Mouse (Mus musculus): ENCODE data around the gene Samm50.

Samm50 gene

DNA sequence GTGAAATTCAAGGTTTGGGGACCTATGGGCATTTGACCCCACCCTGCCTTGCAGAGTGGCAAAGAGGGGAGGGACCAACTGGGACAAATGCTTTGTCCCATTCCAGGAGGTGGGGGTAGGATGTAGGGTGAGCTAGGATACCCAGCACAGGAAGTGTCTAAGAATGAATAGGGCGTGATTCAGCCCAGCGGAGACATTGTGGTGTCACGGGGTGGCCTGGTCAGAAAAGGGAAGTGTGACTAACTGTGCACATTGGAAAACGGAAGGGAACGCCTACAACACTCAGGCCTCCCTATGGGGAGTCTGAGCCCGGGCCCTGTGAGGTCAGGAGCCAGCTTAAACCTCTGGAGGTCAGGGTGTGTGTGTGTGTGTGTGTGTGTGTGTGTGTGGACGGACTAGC lies 43.6 kb downstream of the Samm50 start:
- DNase-seq (ENCODE audit: low spot score in 2 of 2) = no peak

DNA sequence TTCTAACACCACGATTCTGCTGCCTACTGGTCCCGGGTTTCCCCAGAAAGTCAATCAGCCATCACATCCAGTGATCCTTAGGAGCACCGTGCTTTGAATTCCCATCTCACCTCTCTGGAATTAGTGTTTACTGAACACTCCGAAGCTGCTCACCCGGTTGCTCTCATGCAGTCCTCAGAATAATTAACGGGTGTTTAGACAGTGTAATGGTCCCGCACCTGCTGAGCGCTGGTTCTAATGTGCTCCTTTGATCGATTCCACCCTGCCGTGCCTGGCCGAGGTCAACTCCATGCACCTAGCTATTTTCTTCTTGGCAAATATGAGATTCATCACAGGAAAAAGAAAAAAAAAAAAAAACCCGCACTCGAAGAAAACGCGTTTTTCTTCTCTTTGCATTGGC lies 46.5 kb downstream of the Samm50 start:
- no peak for DNase-seq (ENCODE audit: low spot score in 2 of 2)

DNA sequence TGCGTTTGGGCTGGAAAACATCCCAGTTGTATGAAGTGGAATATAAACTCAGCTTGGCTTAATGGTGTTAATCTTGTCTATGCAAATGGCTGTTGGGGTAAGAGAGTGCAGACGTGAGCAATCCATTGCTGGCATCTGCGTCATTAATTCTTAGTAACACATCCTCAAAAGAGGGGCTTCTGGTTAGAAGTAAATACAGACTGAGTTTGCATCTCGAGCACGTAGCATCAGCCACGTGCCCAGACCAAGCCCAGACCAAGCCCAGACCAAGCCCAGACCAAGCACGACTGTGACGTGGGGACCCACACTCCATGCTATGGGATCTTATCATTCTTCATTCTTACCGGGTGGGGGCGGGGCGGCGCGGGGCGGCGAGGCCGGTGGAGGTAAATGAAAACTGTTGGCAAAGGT lies 47.0 kb downstream of the Samm50 start:
- DNase-seq (ENCODE audit: low spot score in 2 of 2) = no peak

GRCm38 (mm10) chr15:84241520-84241919 lies 49.5 kb downstream of the Samm50 start:
- DNase-seq (ENCODE audit: low spot score in 2 of 2) = no peak

DNA sequence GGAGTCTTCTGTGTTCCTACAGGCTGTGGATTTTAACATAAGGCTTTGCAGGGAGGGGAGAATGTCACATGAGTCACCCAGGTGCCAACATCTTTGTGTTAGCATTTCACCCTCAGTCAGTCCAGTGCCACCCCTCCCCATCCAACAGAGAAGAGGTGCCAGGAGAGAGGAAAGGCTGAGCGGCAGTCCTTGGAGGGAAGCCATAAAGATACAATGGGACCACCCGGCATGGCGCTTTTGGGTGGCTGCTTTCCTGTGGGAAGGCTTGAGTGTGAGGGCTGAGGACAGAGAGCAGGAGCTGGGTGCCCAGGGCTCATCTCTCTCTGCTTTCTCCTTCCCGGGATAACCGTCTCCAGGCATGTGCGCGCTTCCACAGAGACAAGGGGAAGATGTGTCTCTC lies 53.1 kb downstream of the Samm50 start:
- DNase-seq (ENCODE audit: low spot score in 2 of 2) = peak; percentile 54 to 58

- no peak for DNase-seq (ENCODE audit: low spot score in 2 of 2)
Observed at GRCm38 (mm10) chr15:84246195-84246594, 54.2 kb downstream of the Samm50 start.

DNA sequence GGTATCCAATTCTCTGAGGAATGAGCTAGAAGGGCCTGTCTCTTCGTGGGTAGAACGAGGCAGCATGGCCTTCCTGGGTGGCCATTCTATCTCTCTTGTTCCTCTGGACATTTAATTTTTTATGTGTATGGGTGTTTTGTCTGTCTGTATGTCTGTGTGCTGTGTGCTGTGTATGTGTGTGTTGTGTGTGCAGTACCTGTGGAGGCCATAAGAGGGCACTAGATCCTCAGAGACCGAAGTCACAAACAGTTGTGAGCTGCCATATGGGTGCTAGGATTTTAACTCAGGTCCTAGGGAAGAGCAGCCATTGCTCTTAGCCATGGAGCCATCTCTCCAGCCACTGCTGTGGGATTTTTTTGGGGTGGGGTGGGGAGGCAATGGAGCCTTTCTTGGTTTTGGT lies 55.3 kb downstream of the Samm50 start:
- no peak for DNase-seq (ENCODE audit: low spot score in 2 of 2)

- DNase-seq (ENCODE audit: low spot score in 2 of 2) = peak in 1 of 2 experiments; percentile 56
Observed at GRCm38 (mm10) chr15:84251227-84251626, 59.2 kb downstream of the Samm50 start.

- no peak for DNase-seq (ENCODE audit: low spot score in 2 of 2)
Observed at GRCm38 (mm10) chr15:84252645-84253044, 60.6 kb downstream of the Samm50 start.

- no peak for DNase-seq (ENCODE audit: low spot score in 2 of 2)
Observed at GRCm38 (mm10) chr15:84253757-84254156, 61.7 kb downstream of the Samm50 start.

- no peak for DNase-seq (ENCODE audit: low spot score in 2 of 2)
Observed at GRCm38 (mm10) chr15:84254387-84254786, 62.3 kb downstream of the Samm50 start.

DNA sequence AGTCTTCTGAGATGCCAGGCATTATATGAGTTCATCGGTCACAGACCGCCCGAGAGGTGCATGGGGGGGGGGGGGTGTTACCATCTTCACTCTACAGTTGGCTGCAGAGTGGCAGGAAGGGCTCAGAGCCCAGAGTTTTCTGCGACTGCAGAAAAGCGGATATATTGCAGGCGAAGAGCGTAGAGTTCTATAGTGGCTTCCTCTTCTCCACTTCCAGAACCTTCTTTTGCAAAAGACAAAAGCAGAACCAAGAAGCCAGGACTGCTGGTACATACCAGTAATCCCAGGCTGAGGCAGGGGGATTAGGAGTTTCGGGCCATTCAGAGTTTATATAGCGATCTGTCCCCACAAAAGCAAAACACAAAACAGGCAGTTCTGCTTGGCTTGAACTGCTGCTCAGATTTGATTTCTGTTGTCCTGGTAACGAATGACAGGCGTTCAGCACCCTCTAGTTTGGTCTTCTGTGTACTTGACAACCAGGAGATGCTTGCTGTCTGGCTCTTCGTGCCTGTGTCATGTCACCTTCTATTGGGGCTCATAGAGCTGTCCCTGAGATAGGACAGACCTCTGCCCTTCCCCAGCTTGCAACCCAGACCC lies 64.3 kb downstream of the Samm50 start:
- DNase-seq (ENCODE audit: low spot score in 2 of 2) = no peak

DNA sequence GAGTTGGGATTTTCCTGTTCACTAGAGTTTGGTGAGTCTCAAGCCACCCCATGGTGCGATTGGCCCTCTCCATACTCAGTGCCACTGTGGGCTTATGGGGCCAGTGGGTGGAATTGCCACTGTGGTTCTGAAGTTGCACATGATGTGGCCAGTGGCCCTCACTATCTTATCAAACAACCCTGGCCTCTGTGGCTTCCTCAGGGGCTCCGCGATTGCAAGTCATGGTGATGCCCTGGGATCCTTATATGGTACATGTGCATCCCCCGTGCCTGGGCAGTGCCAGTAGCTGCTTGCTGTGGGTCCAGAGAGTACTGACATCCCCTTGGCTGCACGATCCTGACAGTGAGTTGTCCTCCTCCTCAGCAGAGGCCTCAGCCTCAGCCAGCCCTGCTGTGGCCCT lies 64.8 kb downstream of the Samm50 start:
- DNase-seq (ENCODE audit: low spot score in 2 of 2) = no peak

DNA sequence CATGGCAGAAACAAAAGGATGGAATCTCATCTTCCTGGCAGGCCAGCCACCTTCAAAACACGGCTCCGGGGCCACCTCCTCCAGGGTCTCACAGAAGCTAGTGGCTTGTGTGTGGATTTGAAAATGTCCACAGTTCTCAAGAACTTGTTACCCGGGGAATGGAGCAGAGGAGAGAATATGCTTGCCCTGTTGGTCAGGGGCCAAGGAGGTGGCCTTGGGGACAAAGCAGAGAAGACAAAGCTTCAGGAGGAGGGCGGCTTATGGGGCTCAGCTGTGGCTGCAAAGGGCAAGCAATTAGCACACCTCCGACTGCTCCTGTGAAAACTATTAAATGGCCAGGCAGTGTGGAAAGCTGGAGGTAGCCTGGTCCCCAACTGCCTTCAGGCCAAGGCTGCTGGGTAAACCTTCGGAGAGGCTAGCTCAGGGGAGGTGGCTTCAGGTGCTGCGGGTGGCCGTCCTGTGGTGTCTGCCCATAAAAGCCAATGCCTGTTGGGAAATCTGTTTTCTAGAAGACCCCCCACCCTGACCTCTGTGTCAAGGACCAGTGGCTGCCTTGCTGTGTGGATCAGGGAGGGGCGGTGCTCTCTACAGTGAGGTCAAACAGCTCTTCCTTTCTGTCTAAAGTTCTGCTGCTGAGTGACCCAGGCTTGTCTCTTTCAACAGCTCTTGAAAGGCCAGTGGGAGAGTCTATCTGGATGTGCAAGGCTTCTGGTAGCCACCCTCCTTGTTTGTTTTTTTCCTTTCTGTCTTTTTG lies 66.7 kb downstream of the Samm50 start:
- no peak for DNase-seq (ENCODE audit: low spot score in 2 of 2)

DNA sequence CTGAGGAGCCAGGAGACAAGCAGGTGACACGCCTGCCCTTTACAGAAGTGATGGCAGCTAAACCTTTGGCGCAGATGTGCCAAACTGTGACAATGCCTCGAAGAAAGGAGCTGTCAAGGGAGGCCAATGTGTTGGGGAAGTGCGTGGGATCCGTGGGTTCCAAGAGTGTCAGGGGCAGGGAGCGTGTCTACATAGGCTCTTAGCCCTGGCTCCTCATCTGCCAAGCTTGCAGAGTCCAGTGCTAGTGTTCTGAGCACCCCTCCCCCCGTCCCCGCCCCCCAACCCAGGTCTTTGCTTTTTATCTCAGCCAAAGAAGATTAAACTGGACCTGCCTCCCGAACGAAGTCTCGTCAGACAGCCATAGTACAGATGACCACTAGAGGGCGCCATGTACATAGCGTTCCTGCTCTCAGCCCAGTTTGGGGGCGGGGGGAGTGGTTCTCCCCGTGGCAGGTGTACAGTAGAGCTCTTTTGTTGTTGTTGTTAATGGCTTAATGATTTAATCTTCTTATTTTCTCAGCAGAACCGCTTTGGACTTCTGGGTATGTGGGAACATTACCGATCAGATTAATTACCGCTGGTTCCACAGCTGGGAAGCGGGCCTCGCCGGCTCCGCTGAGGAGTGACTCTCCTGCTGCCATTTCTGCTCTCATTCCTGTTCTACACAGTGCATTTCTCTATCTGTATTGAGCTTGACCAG lies 68.2 kb downstream of the Samm50 start:
- DNase-seq (ENCODE audit: low spot score in 2 of 2) = peak; percentile 86 to 91

- no peak for DNase-seq (ENCODE audit: low spot score in 2 of 2)
Observed at GRCm38 (mm10) chr15:84262630-84263029, 70.6 kb downstream of the Samm50 start.

- DNase-seq (ENCODE audit: low spot score in 2 of 2) = no peak
Observed at GRCm38 (mm10) chr15:84263573-84263972, 71.5 kb downstream of the Samm50 start.

DNA sequence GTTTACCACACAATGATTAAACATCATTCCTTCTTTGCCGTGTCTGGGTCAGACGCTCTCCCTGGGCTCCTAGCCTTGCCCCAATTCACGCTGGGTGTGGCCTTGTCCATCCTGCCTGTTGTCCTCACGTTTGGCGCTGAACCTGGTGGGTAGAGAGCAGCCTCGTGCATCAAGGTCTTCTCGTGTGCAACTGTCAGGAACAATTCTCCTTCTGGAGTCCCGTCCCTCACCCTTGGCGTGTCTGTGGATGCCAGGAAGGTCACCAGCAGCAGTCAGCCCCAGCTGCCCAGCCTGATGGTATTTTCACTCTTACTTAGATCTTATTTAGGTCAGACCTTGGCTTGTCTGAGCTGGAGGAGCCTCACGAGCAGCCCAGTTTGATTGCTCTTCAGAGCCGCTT lies 73.1 kb downstream of the Samm50 start:
- no peak for DNase-seq (ENCODE audit: low spot score in 2 of 2)

DNA sequence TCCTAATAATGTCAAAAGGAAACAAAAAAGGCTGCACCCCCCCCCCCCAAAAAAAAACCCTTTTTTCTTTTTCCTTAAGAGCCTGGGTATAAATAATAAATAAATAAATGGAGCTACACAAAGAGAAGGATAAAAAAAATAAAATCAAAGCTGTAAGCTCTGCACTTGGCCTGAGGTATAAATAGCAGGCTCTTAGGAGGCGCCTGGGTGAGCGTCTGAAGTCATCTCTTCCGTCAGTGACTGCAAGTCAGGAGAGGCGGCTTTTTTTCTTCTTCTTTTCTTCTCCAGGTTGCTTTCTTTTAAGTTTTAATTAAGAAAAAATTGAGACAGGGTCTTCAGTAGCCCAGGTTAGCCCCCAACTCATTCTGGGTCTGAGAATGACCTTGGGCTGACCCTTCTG lies 74.2 kb downstream of the Samm50 start:
- DNase-seq (ENCODE audit: low spot score in 2 of 2) = no peak

Measured in right cerebral cortex, postnatal 10 days (tissue).